Mouse (Mus musculus): Measurements from ENCODE around the gene Tert. TPM values are rescaled to one million over a fixed set of nuclear protein-coding genes. Genes with fewer than 3 reads are reported as not detected.

Gene Tert
- total and polyA plus RNA-seq, 3 experiments = 3.8 to 9.8 (median 9.3) TPM

DNA sequence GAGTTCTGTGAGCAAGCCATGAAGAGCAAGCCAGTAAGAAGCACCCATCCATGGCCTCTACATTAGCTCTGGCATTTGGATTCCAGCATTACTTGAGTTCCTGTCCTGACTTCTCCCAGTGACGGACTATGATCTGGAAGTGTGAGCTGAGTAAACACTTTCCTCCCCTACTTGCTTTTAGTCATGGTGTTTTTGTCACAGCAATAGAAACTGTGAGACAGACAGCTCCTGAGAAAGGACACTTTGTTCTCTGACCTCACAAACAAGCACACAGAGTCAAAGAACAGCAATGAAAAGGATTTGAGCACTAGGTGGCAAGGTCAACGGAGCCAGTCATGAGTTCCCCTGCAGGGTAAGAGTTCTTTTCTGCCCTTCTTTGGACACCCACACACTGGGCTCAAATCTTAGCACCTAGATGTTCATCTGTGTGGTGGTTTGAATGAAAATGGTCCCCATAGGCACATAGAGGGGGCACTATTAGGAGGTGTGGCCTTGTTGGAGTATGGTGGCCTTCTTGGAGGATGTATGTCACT lies 33.5 kb downstream of the Tert start:
- dilution Hi-C loops (cut with MboI; ENCODE audit: extremely low pct_ligation_motif_present, extremely low pct_unique_long_range_greater_than_20kb, low sequenced_read_pairs) = no loop called here
- DNase-seq (ENCODE audit: extremely low read depth) = no peak

DNA sequence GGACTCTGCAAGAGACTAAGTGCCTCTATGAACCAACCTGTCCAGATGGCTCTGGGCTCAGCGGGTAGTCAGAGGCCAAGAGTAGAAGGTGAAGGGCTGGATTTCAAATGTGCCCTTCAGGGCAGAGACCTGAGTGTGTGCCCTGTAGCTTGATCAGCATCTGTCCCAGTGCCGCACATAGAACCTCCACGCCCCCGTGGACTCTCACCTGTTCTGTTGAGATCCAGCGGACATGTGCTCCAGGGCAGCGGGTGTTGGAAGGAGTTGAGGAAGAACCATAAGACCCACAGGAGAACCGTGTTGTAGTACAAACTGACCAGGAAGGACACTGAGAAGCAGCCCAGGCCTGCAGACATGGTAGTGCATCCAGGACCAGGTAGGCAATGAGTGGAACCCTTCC lies 48.5 kb downstream of the Tert start:
- Histone ChIP-seq H3K9ac (ENCODE audit: insufficient read depth, low read depth) (no peak overlapping the region), H3K9me3 (replicated peaks; ENCODE audit: low read length) (no peaks in the 10 kb centered on the region), H3K4me1 (ENCODE audit: control insufficient read depth in 1 of 2, insufficient read depth in 2 of 2) (no peaks in the 10 kb centered on the region), H3K36me3 (replicated peaks in 1 of 2; ENCODE audit: control insufficient read depth in 1 of 2, insufficient read depth in 1 of 2, low read length in 1 of 2) (no peaks in the 10 kb centered on the region), H3K4me3 (replicated peaks in 1 of 3; ENCODE audit: low read depth in 2 of 3, low read length in 2 of 3, poor library complexity in 1 of 3) (no peak overlapping the region), H3K79me2 (replicated peaks; ENCODE audit: control insufficient read depth, extremely low read depth, insufficient read depth, poor library complexity, severe bottlenecking) (no peaks in the 10 kb centered on the region), H3K4me2 (ENCODE audit: insufficient read depth, low read depth, poor library complexity, severe bottlenecking) (no peak overlapping the region), H3K27ac (ENCODE audit: insufficient read depth, low read depth) (no peak overlapping the region), H3K27me3 (replicated peaks) (peaks cover 54% of the 10 kb centered on the region)
- dilution Hi-C loops (cut with MboI; ENCODE audit: extremely low pct_ligation_motif_present, extremely low pct_unique_long_range_greater_than_20kb, low sequenced_read_pairs) = no loop called here
- no peak for DNase-seq (ENCODE audit: extremely low read depth)
- in situ Hi-C loops (cut with MboI; ENCODE audit: low pct_ligation_motif_present, low pct_unique_long_range_greater_than_20kb, low sequenced_read_pairs) = no loop called here
- no peak for TF ChIP-seq ELF1 (IDR thresholded peaks at IDR 0.05; ENCODE audit: low read depth, low read length)
- TF ChIP-seq EP300 (IDR thresholded peaks at IDR 0.05; ENCODE audit: low read length) = no peak
- TF ChIP-seq NRF1 (IDR thresholded peaks at IDR 0.05; ENCODE audit: low read depth, low read length) = no peak
- TF ChIP-seq JUN (IDR thresholded peaks at IDR 0.05; ENCODE audit: insufficient read depth, low read depth, low read length) = no peak
- TF ChIP-seq MAFK (IDR thresholded peaks at IDR 0.05; ENCODE audit: insufficient replicate concordance, low read length) = no peak
- no peak for TF ChIP-seq NELFE (IDR thresholded peaks at IDR 0.05; ENCODE audit: low read depth, low read length)
- TF ChIP-seq IRF4 (IDR thresholded peaks at IDR 0.05; ENCODE audit: low read depth, low read length) = no peak
- TF ChIP-seq RCOR1 (conservative IDR thresholded peaks at IDR 0.05; ENCODE audit: low read depth, low read length) = no peak
- TF ChIP-seq USF2 (conservative IDR thresholded peaks at IDR 0.05; ENCODE audit: low read depth, low read length) = no peak
- TF ChIP-seq CHD1 (IDR thresholded peaks at IDR 0.05; ENCODE audit: low read depth, low read length) = no peak
- no peak for TF ChIP-seq MYC (IDR thresholded peaks at IDR 0.05; ENCODE audit: low read depth, low read length)
- TF ChIP-seq CHD2 (IDR thresholded peaks at IDR 0.05; ENCODE audit: low read length) = no peak
- TF ChIP-seq UBTF (IDR thresholded peaks at IDR 0.05; ENCODE audit: low read depth, low read length) = no peak
- TF ChIP-seq USF1 (IDR thresholded peaks at IDR 0.05; ENCODE audit: low read depth, low read length) = no peak

More for the DNA sequence above, 33.5 kb downstream of the Tert start:
- Histone ChIP-seq H3K9ac (ENCODE audit: insufficient read depth, low read depth) (no peak overlapping the region), H3K4me3 (replicated peaks in 1 of 3; ENCODE audit: low read depth in 2 of 3, low read length in 2 of 3, poor library complexity in 1 of 3) (no peak overlapping the region), H3K79me2 (replicated peaks; ENCODE audit: control insufficient read depth, extremely low read depth, insufficient read depth, poor library complexity, severe bottlenecking) (no peaks in the 10 kb centered on the region), H3K4me1 (ENCODE audit: control insufficient read depth in 1 of 2, insufficient read depth in 2 of 2) (no peaks in the 10 kb centered on the region), H3K4me2 (ENCODE audit: insufficient read depth, low read depth, poor library complexity, severe bottlenecking) (no peak overlapping the region), H3K9me3 (replicated peaks; ENCODE audit: low read length) (peaks cover 3% of the 10 kb centered on the region), H3K27ac (ENCODE audit: insufficient read depth, low read depth) (no peak overlapping the region), H3K27me3 (replicated peaks) (peaks cover 57% of the 10 kb centered on the region), H3K36me3 (replicated peaks in 1 of 2; ENCODE audit: control insufficient read depth in 1 of 2, insufficient read depth in 1 of 2, low read length in 1 of 2) (no peaks in the 10 kb centered on the region)
- in situ Hi-C loops (cut with MboI; ENCODE audit: low pct_ligation_motif_present, low pct_unique_long_range_greater_than_20kb, low sequenced_read_pairs) = no loop called here
- TF ChIP-seq NELFE (IDR thresholded peaks at IDR 0.05; ENCODE audit: low read depth, low read length) = no peak
- no peak for TF ChIP-seq ZNF384 (IDR thresholded peaks at IDR 0.05; ENCODE audit: low read depth, low read length)
- no peak for TF ChIP-seq USF1 (IDR thresholded peaks at IDR 0.05; ENCODE audit: low read depth, low read length)
- TF ChIP-seq TCF12 (IDR thresholded peaks at IDR 0.05; ENCODE audit: low read depth, low read length) = no peak
- TF ChIP-seq JUND (conservative IDR thresholded peaks at IDR 0.05; ENCODE audit: low read depth, low read length) = no peak
- TF ChIP-seq E2F4 (IDR thresholded peaks at IDR 0.05; ENCODE audit: insufficient replicate concordance, low read depth, low read length) = no peak
- no peak for TF ChIP-seq TBP (conservative IDR thresholded peaks at IDR 0.05; ENCODE audit: low read depth, low read length)
- TF ChIP-seq IRF4 (IDR thresholded peaks at IDR 0.05; ENCODE audit: low read depth, low read length) = no peak
